Mouse (Mus musculus) kidney, adult 2 months (tissue): Measurements from ENCODE around the gene Brs3.

Experiments
- CTCF ChIP-seq: fragments of 200-500 bp; conservative IDR thresholded peaks from 2 replicates; pipeline ENCODE4 v1.5.1; 2011; ENCODE audit warnings: low read depth, mild to moderate bottlenecking, control low read depth, low read length, moderate library complexity, mixed read lengths; ENCODE audit not compliant: insufficient read depth, insufficient read length
- POLR2A ChIP-seq: fragments of 200-500 bp; IDR thresholded peaks from one replicate; pipeline ENCODE4 v1.6.1; 2011; ENCODE audit warnings: low read depth, low read length, control low read depth

DNA sequence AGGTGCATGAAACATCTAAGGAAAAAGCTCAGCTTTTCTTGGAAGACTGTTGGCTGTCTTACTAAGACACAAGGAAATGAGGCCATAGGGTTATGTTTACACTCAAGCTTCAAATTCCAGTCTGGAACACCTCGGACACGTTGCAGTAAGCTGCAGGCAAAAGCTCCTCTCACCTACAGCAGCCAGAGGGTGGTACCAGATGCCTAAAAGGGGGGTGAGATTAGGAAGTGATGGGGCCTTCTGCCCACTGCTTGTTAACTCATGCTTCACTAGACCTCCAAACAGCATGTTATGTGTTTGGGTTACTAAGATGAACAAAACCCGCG is 9.9 kb downstream of the Brs3 start:
- no peak for TF ChIP-seq CTCF
- no peak for TF ChIP-seq POLR2A
